Mouse (Mus musculus) liver, postnatal 0 days (tissue): ENCODE results near the gene Cd86.

Experiments used
- CTCF ChIP-seq: sonication (generic); IDR thresholded peaks from 2 replicates; pipeline ENCODE4 v1.5.1; 2016; ENCODE audit warnings: antibody characterized with exemption, low read depth
- EP300 ChIP-seq: IDR thresholded peaks from 2 replicates; pipeline ENCODE4 v1.6.1; 2016; ENCODE audit warnings: antibody characterized with exemption, low read depth, mild to moderate bottlenecking

GRCm38 (mm10) chr16:36632229-36632628 lies 33.7 kb downstream of the Cd86 start:
- TF ChIP-seq CTCF (no peak), EP300 (no peak)
